In the genomic region with DNA sequence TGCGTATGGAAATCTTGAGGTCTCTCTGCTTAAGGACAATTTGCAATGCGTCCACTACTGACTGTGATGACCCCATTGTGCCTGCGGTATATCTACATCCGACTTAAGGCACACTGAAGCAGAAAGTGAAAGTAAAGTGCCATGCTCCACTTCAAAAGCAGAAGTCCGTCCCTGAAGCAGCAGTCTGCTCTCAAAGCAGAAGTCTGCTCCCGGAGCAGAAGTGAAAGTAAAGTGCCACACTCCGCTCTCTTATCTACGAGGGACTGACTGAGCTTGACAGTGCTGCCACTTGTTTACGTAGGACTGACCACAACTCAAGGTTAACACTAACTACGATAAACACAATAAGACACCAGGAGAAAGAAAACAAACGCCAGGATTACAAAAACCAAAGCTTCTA, we compare ENCODE assay signal across 8 mouse cellular contexts.
A peak's percentile ranks its signal among the peaks of the same experiment; 100 is the strongest.
DNase-seq lines count a peak whose midpoint lies in the region; ATAC-seq lines count a peak whose summit lies in the region.

No protein-coding gene starts in this region.

- intact Hi-C loops in heart, postnatal 14 days (cut with DNase I) = no loop called here

- no peaks in the 10 kb centered on the region for H3K4me1 ChIP-seq in lung, embryonic 16.5 days (replicated peaks; ENCODE audit: control insufficient read depth, insufficient read depth, low read length)
- no peaks in the 10 kb centered on the region for H3K4me1 ChIP-seq in stomach, embryonic 16.5 days (ENCODE audit: control insufficient read depth, insufficient read depth, low read length)
- no peaks in the 10 kb centered on the region for H3K4me1 ChIP-seq in hindbrain, embryonic 16.5 days (ENCODE audit: control insufficient read depth, insufficient read depth, low read depth, low read length)

- H3K27ac ChIP-seq in lung, embryonic 16.5 days (ENCODE audit: low read length) = no peak overlapping the region; the same call in 1 of the 2 replicates
- no peak overlapping the region for H3K27ac ChIP-seq in stomach, embryonic 16.5 days (ENCODE audit: low read length)
- no peak overlapping the region for H3K27ac ChIP-seq in hindbrain, embryonic 16.5 days (ENCODE audit: low read depth, low read length)

- WGBS in lung, embryonic 16.5 days = 41% methylated on average over 11 of the region's 11 CpGs
- WGBS in stomach, embryonic 16.5 days = 62% methylated on average over 11 of the region's 11 CpGs
- WGBS in hindbrain, embryonic 16.5 days = 92% methylated on average over 11 of the region's 11 CpGs

- H3K9ac ChIP-seq in lung, embryonic 16.5 days (ENCODE audit: low read length) = peak overlapping the region; percentile 50
- no peak overlapping the region for H3K9ac ChIP-seq in stomach, embryonic 16.5 days (ENCODE audit: low read length)
- no peak overlapping the region for H3K9ac ChIP-seq in hindbrain, embryonic 16.5 days (ENCODE audit: low read depth, low read length)

- peak overlapping the region; percentile 51 for H3K4me2 ChIP-seq in lung, embryonic 16.5 days (ENCODE audit: low read depth, low read length)
- H3K4me2 ChIP-seq in stomach, embryonic 16.5 days (ENCODE audit: low read depth, low read length) = peak overlapping the region; percentile 40
- H3K4me2 ChIP-seq in hindbrain, embryonic 16.5 days (ENCODE audit: low read length) = no peak overlapping the region

- no peaks in the 10 kb centered on the region for H3K27me3 ChIP-seq in lung, embryonic 16.5 days (ENCODE audit: control insufficient read depth, insufficient read depth, low read depth, low read length)
- no peaks in the 10 kb centered on the region for H3K27me3 ChIP-seq in stomach, embryonic 16.5 days (ENCODE audit: control insufficient read depth, insufficient read depth, low read length)
- H3K27me3 ChIP-seq in hindbrain, embryonic 16.5 days (replicated peaks; ENCODE audit: control insufficient read depth, insufficient read depth, low read length) = no peaks in the 10 kb centered on the region

- ATAC-seq in lung, embryonic 16.5 days (ENCODE audit: low read depth) = peak; percentile 36; the same call in 1 of the 2 replicates
- ATAC-seq in stomach, embryonic 16.5 days (ENCODE audit: insufficient read depth, low FRiP score) = no peak
- no peak for ATAC-seq in hindbrain, embryonic 16.5 days

- no peaks in the 10 kb centered on the region for H3K36me3 ChIP-seq in lung, embryonic 16.5 days (ENCODE audit: control insufficient read depth, insufficient read depth, low read length)
- no peaks in the 10 kb centered on the region for H3K36me3 ChIP-seq in stomach, embryonic 16.5 days (ENCODE audit: control insufficient read depth, insufficient read depth, low read length)
- H3K36me3 ChIP-seq in hindbrain, embryonic 16.5 days (ENCODE audit: control insufficient read depth, insufficient read depth, low read length) = no peaks in the 10 kb centered on the region

- H3K9me3 ChIP-seq in lung, embryonic 16.5 days (ENCODE audit: control insufficient read depth, low read length) = no peaks in the 10 kb centered on the region
- no peaks in the 10 kb centered on the region for H3K9me3 ChIP-seq in stomach, embryonic 16.5 days (replicated peaks; ENCODE audit: control insufficient read depth, low read length)
- H3K9me3 ChIP-seq in hindbrain, embryonic 16.5 days (ENCODE audit: control insufficient read depth, low read length) = no peaks in the 10 kb centered on the region

- DNase-seq in layer of hippocampus, adult 11-12 months (ENCODE audit: low spot score) = peak; percentile 12
- no peak for DNase-seq in layer of hippocampus, postnatal 25 days (ENCODE audit: extremely low spot score in 1 of 2, low spot score in 1 of 2)
- peak; percentile 47 to 50 for DNase-seq in adrenal gland, postnatal 36 days
- DNase-seq in heart, postnatal 14 days = peak; percentile 4 to 24
- no peak for DNase-seq in cerebellum, postnatal 36 days

- H3K4me3 ChIP-seq in lung, embryonic 16.5 days (ENCODE audit: low read length) = peak overlapping the region; percentile 47
- H3K4me3 ChIP-seq in stomach, embryonic 16.5 days (replicated peaks; ENCODE audit: low read length) = peak overlapping the region; percentile 38
- H3K4me3 ChIP-seq in hindbrain, embryonic 16.5 days (ENCODE audit: low read length) = no peak overlapping the region

Comparison
In these comparisons a context has a peak if more than half of its experiments do, and no peak if none do; other contexts are left out.
1. DNase-seq: peak in layer of hippocampus, adult 11-12 months (single experiment), adrenal gland, postnatal 36 days (2 of 2) and heart, postnatal 14 days (2 of 2); none in layer of hippocampus, postnatal 25 days (0 of 2) and cerebellum, postnatal 36 days (0 of 2).